In the genomic region with DNA sequence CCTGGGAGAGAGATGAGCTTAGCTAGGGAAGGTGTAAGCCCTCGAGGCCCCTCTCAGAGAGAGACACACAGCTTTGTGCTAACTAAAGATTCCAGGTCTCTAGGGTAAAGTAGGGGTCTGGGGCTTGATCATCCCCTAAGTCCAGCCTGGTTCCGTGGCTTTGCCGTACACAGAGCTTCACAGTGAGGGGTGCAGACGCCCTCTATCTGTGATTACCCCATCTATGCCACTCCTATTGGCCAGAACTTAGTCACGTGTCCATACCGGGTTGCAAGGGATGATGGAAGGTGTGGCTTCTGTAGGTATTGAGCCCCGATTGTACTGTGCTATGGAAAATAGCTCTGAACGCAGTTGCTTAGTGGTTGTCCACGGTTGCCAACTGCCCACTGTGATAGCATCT, we compare ENCODE assay signal across 17 mouse cellular contexts. TPM values are rescaled to one million over a fixed set of nuclear protein-coding genes. Genes with fewer than 3 reads are reported as not detected.
"Had no signal": no experiment of that assay in that cellular context is flagged by ENCODE, and none has a peak within 500 bp of the region (broad histone marks: within the 10 kb centered on the region; RNA-seq: fewer than 3 reads in every experiment).

No protein-coding gene starts in this region.

- H3K9me3 ChIP-seq: kidney, embryonic 15.5 days; limb, embryonic 13.5 days; liver, embryonic 13.5 days; midbrain, embryonic 15.5 days; neural tube, embryonic 12.5 days had no signal

- H3K27me3 ChIP-seq: kidney, embryonic 15.5 days; limb, embryonic 13.5 days; midbrain, embryonic 15.5 days; neural tube, embryonic 12.5 days had no signal

- H3K27ac ChIP-seq: kidney, embryonic 15.5 days; limb, embryonic 13.5 days; liver, embryonic 13.5 days; midbrain, embryonic 15.5 days; neural tube, embryonic 12.5 days had no signal

- H3K9ac ChIP-seq: kidney, embryonic 15.5 days; limb, embryonic 13.5 days; liver, embryonic 13.5 days; midbrain, embryonic 15.5 days; neural tube, embryonic 12.5 days had no signal

- H3K4me1 ChIP-seq: kidney, embryonic 15.5 days; limb, embryonic 13.5 days; midbrain, embryonic 15.5 days; neural tube, embryonic 12.5 days had no signal

- H3K36me3 ChIP-seq: kidney, embryonic 15.5 days; limb, embryonic 13.5 days; liver, embryonic 13.5 days; midbrain, embryonic 15.5 days; neural tube, embryonic 12.5 days had no signal

- H3K4me3 ChIP-seq: kidney, embryonic 15.5 days; limb, embryonic 13.5 days; liver, embryonic 13.5 days; midbrain, embryonic 15.5 days; neural tube, embryonic 12.5 days had no signal

- ATAC-seq: midbrain, embryonic 15.5 days had no signal

- H3K4me2 ChIP-seq: kidney, embryonic 15.5 days; limb, embryonic 13.5 days; midbrain, embryonic 11.5 days; midbrain, embryonic 15.5 days; neural tube, embryonic 12.5 days had no signal

- DNase-seq: kidney, postnatal 14 days; left cerebral cortex, postnatal 4 days; liver, embryonic 13.5 days; lung, adult 18-20 months; lung, postnatal 36 days; retina, postnatal 1 day; right cerebral cortex, postnatal 4 days; spleen, adult 18-20 months; thymus, postnatal 14 days had no signal

RNA-seq across cellular contexts. Expression of a gene that starts 14.8 kb away (rescaled TPM):
- total RNA-seq: megakaryocyte, adult 5-6 weeks; monocyte, adult 5-6 weeks; neutrophil, adult 5-6 weeks had no signal

RNA-seq across cellular contexts. Expression of a gene that starts 40.6 kb away (rescaled TPM):
- total RNA-seq: monocyte, adult 5-6 weeks had no signal
- polyA plus RNA-seq: liver, embryonic 13.5 days had no signal
